Mouse (Mus musculus) liver, postnatal 0 days (tissue): ENCODE measurements around the gene Mrnip. TPM values are rescaled to one million over a fixed set of nuclear protein-coding genes. Genes with fewer than 3 reads are reported as not detected.
A peak's percentile ranks its signal among the peaks of the same experiment; 100 is the strongest.

Experiments
- ATAC-seq: fragments of 200-750 bp; cut with Nextera tagmentation; 2 replicates; pipeline ENCODE4 v1.8.0; 2017; ENCODE audit warnings: mild to moderate bottlenecking, moderate library complexity
- DNase-seq: peaks from one replicate; pipeline ENCODE4 v3.0.0-alpha.2; 2016
- H3K27ac ChIP-seq: fragments of 300-500 bp; sonication (generic); 2 replicates; pipeline ENCODE4 v1.5.1; 2014; ENCODE audit warnings: antibody characterized with exemption, moderate library complexity, mild to moderate bottlenecking, low read depth
- H3K27me3 ChIP-seq: fragments of 300-500 bp; sonication (generic); 2 replicates; pipeline ENCODE4 v1.6.1; 2014; ENCODE audit warnings: low read length, control low read depth, mixed read lengths; ENCODE audit not compliant: insufficient read depth
- H3K36me3 ChIP-seq: fragments of 300-500 bp; sonication (generic); replicated peaks from 2 replicates; pipeline ENCODE4 v1.6.1; 2014; ENCODE audit warnings: mild to moderate bottlenecking, control low read depth, low read length, moderate library complexity, mixed read lengths; ENCODE audit not compliant: insufficient read depth
- H3K4me1 ChIP-seq: fragments of 300-500 bp; sonication (generic); 2 replicates; pipeline ENCODE4 v1.6.1; 2014; ENCODE audit warnings: antibody characterized with exemption, mild to moderate bottlenecking, control low read depth; ENCODE audit not compliant: insufficient read depth
- H3K4me2 ChIP-seq: fragments of 300-500 bp; sonication (generic); 2 replicates; pipeline ENCODE4 v1.6.1; 2014; ENCODE audit warnings: low read depth, mild to moderate bottlenecking, low read length, moderate library complexity, mixed read lengths
- H3K4me3 ChIP-seq: fragments of 300-500 bp; sonication (generic); 2 replicates; pipeline ENCODE4 v1.5.1; 2014; ENCODE audit warnings: low read depth, low read length
- H3K9ac ChIP-seq: fragments of 300-500 bp; sonication (generic); replicated peaks from 2 replicates; pipeline ENCODE4 v1.6.1; 2014; ENCODE audit warnings: mild to moderate bottlenecking, moderate library complexity
- H3K9me3 ChIP-seq: fragments of 300-500 bp; sonication (generic); 2 replicates; pipeline ENCODE4 v1.6.1; 2016; ENCODE audit warnings: mild to moderate bottlenecking, control low read depth, low read length, mixed read lengths
- CTCF ChIP-seq: sonication (generic); IDR thresholded peaks from 2 replicates; pipeline ENCODE4 v1.5.1; 2016; ENCODE audit warnings: antibody characterized with exemption, low read depth
- EP300 ChIP-seq: IDR thresholded peaks from 2 replicates; pipeline ENCODE4 v1.6.1; 2016; ENCODE audit warnings: antibody characterized with exemption, low read depth, mild to moderate bottlenecking
- WGBS: fragments of 180-500 bp; shearing (Covaris S2); extraction: QIAGEN DNeasy Blood & Tissue Kit; methylation state at CpG from one replicate; pipeline ENCODE4 v1.1.7; 2014; ENCODE audit not compliant: insufficient replicate concordance; 5-methylcytosine and 5-hydroxymethylcytosine counted together
- polyA plus RNA-seq: library from polyadenylated mRNA; unstranded; fragments of >200 nt; fragmentation: Nextera tagmentation; extraction: Ambion mirVana; gene quantifications from 2 replicates; pipeline ENCODE4 v1.2.1, GENCODE M21; 2015

Gene Mrnip
- polyA plus RNA-seq, 1 experiment from 2014 or later = 5.0 TPM

GRCm38 (mm10) chr11:50168352-50168751 is 5.9 kb upstream of the Mrnip start:
- ATAC-seq = no peak
- 75% methylated on average over 5 of the region's 5 CpGs for WGBS
- DNase-seq = no peak
- peaks cover 34% of the 10 kb centered on the region for H3K36me3 ChIP-seq
- H3K9me3 ChIP-seq = no peaks in the 10 kb centered on the region
- no peaks in the 10 kb centered on the region for H3K27me3 ChIP-seq
- no peaks in the 10 kb centered on the region for H3K4me1 ChIP-seq
- H3K27ac ChIP-seq = no peak overlapping the region
- no peak for TF ChIP-seq CTCF
- no peak for TF ChIP-seq EP300
- no peak overlapping the region for H3K4me3 ChIP-seq
- H3K9ac ChIP-seq = no peak overlapping the region
- H3K4me2 ChIP-seq = no peak overlapping the region

GRCm38 (mm10) chr11:50174730-50175187 is 515 bp downstream of the Mrnip start:
- DNase-seq = peak; percentile 99
- Histone ChIP-seq H3K27me3 (no peaks in the 10 kb centered on the region), H3K36me3 (peaks cover 10% of the 10 kb centered on the region), H3K4me1 (peaks cover 30% of the 10 kb centered on the region), H3K4me2 (peak overlapping the region; percentile 94), H3K4me3 (peak overlapping the region; percentile 78), H3K27ac (peak overlapping the region; percentile 77), H3K9ac (peak overlapping the region; percentile 80), H3K9me3 (no peaks in the 10 kb centered on the region)
- TF ChIP-seq EP300 (no peak), CTCF (no peak)
- 0% methylated on average over 27 of the region's 27 CpGs for WGBS
- ATAC-seq = peak; percentile 99

GRCm38 (mm10) chr11:50176351-50176750 is 2.1 kb downstream of the Mrnip start:
- WGBS = 67% methylated on average over 3 of the region's 3 CpGs
- H3K4me1 ChIP-seq = peaks cover 30% of the 10 kb centered on the region

GRCm38 (mm10) chr11:50177111-50177510 is 2.9 kb downstream of the Mrnip start:
- 67% methylated on average over 6 of the region's 6 CpGs for WGBS
- H3K4me3 ChIP-seq = no peak overlapping the region
- H3K27me3 ChIP-seq = no peaks in the 10 kb centered on the region
- no peak overlapping the region for H3K4me2 ChIP-seq
- H3K36me3 ChIP-seq = no peaks in the 10 kb centered on the region
- TF ChIP-seq EP300 (no peak), CTCF (no peak)
- DNase-seq (no peak), ATAC-seq (no peak)
- H3K9ac ChIP-seq = no peak overlapping the region
- peaks cover 30% of the 10 kb centered on the region for H3K4me1 ChIP-seq
- no peaks in the 10 kb centered on the region for H3K9me3 ChIP-seq
- H3K27ac ChIP-seq = no peak overlapping the region

More at GRCm38 (mm10) chr11:50176351-50176750, 2.1 kb downstream of the Mrnip start:
- ATAC-seq = no peak
- Histone ChIP-seq H3K27ac (no peak overlapping the region), H3K9me3 (no peaks in the 10 kb centered on the region), H3K4me2 (no peak overlapping the region), H3K9ac (no peak overlapping the region), H3K4me3 (no peak overlapping the region), H3K36me3 (peaks cover under 1% of the 10 kb centered on the region; the same call in 1 of the 2 replicates), H3K27me3 (no peaks in the 10 kb centered on the region)
- peak; percentile 52 for DNase-seq
- TF ChIP-seq CTCF (no peak), EP300 (no peak)

GRCm38 (mm10) chr11:50178532-50179488 is 4.6 kb downstream of the Mrnip start:
- no peak overlapping the region for H3K4me2 ChIP-seq
- 66% methylated on average over 5 of the region's 5 CpGs for WGBS
- TF ChIP-seq EP300 (no peak), CTCF (no peak)
- peak overlapping the region; percentile 17 for H3K27ac ChIP-seq
- no peaks in the 10 kb centered on the region for H3K27me3 ChIP-seq
- H3K36me3 ChIP-seq = no peaks in the 10 kb centered on the region
- H3K4me3 ChIP-seq = no peak overlapping the region
- peaks cover 41% of the 10 kb centered on the region for H3K4me1 ChIP-seq
- DNase-seq (no peak), ATAC-seq (no peak)
- no peaks in the 10 kb centered on the region for H3K9me3 ChIP-seq
- no peak overlapping the region for H3K9ac ChIP-seq

GRCm38 (mm10) chr11:50180478-50181231 is 6.4 kb downstream of the Mrnip start:
- no peak overlapping the region for H3K27ac ChIP-seq
- no peaks in the 10 kb centered on the region for H3K27me3 ChIP-seq
- 76% methylated on average over 6 of the region's 6 CpGs for WGBS
- DNase-seq = no peak
- no peak overlapping the region for H3K9ac ChIP-seq
- peaks cover 40% of the 10 kb centered on the region for H3K4me1 ChIP-seq
- no peaks in the 10 kb centered on the region for H3K9me3 ChIP-seq
- no peak for TF ChIP-seq CTCF
- TF ChIP-seq EP300 = no peak
- no peak overlapping the region for H3K4me2 ChIP-seq
- no peak overlapping the region for H3K4me3 ChIP-seq
- no peak for ATAC-seq
- no peaks in the 10 kb centered on the region for H3K36me3 ChIP-seq
